Mouse (Mus musculus) embryonic fibroblast, embryonic 13.5 days (primary cell): ENCODE results near the gene Agrn. TPM values are rescaled to one million over a fixed set of nuclear protein-coding genes. Genes with fewer than 3 reads are reported as not detected.

Experiments
- H3K27ac ChIP-seq: 2 replicates; pipeline ENCODE4 v1.5.1; 2012; ENCODE audit warnings: low read length, control low read depth, inconsistent platforms; ENCODE audit not compliant: insufficient read depth
- H3K4me1 ChIP-seq: 2 replicates; pipeline ENCODE4 v1.6.1; 2011; ENCODE audit warnings: low read length; ENCODE audit not compliant: control insufficient read depth, insufficient read depth
- H3K4me3 ChIP-seq: 2 replicates; pipeline ENCODE4 v1.5.1; 2011; ENCODE audit warnings: mild to moderate bottlenecking, control low read depth, low read length; ENCODE audit not compliant: insufficient read depth
- CTCF ChIP-seq: IDR thresholded peaks from 2 replicates; pipeline ENCODE4 v1.5.1; 2011; ENCODE audit warnings: mild to moderate bottlenecking, control low read depth, low read length, moderate library complexity, borderline replicate concordance; ENCODE audit not compliant: insufficient read depth
- POLR2A ChIP-seq: IDR thresholded peaks from 2 replicates; pipeline ENCODE4 v1.6.1; 2011; ENCODE audit warnings: low read depth, mild to moderate bottlenecking, control low read depth, low read length, moderate library complexity
- polyA plus RNA-seq: library from polyadenylated mRNA; stranded (reverse); fragments of >200 nt; gene quantifications from 2 replicates; pipeline ENCODE4 v1.2.4, GENCODE M21; 2011; ENCODE audit warnings: low read depth; ENCODE audit not compliant: missing spikeins, insufficient read length

Gene Agrn
- polyA plus RNA-seq, 1 experiment: 102 TPM

DNA sequence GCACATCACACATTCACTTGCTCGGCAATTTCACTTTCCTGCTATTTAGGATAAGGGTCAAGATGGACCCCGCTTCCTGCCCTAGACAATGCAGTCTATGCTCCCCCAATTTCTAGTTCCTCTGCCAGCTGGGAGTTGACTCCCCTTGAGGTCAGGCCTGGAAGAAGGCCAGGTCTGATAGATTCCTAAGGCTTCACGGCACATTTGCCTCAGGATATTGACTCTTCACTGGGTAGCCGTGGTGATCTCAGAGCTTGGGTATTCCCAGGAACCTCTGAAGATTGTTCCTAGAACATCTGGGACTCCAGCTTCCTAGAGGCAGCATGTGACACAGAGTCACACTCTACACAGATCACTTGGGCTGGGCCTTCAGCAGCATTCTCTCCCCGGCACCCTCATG lies 68.5 kb downstream of the Agrn start:
- no peak for TF ChIP-seq POLR2A
- TF ChIP-seq CTCF: no peak
- no peak overlapping the region for H3K4me3 ChIP-seq
- H3K4me1 ChIP-seq: peaks cover 3% of the 10 kb centered on the region; the same call in 1 of the 2 replicates
- H3K27ac ChIP-seq: no peak overlapping the region

DNA sequence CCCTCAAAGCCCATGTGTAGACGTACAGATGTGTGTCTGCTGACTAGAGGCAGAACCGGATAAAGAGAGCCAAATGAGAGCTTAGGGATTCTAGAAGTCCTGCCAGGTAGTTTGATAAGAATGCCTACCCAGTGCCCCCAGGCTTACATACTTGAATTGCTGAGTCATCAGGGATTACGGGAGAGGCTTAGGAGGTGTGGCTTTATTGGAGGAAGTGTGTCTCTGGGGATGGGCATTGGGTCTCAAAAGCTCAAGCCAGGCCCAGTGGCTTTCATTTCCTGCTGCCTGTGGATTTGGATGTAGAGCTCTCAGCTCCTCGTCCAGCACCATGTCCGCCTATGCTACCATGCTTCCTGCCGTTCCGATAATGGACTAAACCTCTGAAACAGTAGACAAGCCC lies 70.4 kb downstream of the Agrn start:
- H3K27ac ChIP-seq: no peak overlapping the region
- no peak overlapping the region for H3K4me3 ChIP-seq
- H3K4me1 ChIP-seq: peaks cover 3% of the 10 kb centered on the region; the same call in 1 of the 2 replicates
- TF ChIP-seq POLR2A (no peak), CTCF (no peak)

DNA sequence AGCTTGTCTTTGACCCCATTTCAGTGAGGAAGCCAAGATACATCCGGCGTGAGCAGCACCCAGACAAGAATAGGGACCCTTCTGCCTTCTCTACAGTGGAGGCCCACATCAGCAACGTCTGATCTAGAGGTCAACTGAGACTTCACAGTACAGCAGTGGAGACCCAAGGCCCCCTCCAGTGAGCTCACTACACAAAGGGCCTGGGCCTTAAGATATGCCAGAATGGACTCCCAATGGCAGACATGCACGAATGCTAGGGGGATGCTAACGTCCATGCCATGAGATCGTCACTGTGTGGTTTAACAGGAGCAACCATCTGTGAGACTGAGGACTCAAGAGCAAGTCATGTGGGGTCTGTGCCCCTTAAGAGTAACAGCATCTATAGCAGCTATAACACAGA lies 71.9 kb downstream of the Agrn start:
- no peak for TF ChIP-seq POLR2A
- no peak for TF ChIP-seq CTCF
- no peak overlapping the region for H3K27ac ChIP-seq
- peaks cover 3% of the 10 kb centered on the region; the same call in 1 of the 2 replicates for H3K4me1 ChIP-seq
- H3K4me3 ChIP-seq: no peak overlapping the region

DNA sequence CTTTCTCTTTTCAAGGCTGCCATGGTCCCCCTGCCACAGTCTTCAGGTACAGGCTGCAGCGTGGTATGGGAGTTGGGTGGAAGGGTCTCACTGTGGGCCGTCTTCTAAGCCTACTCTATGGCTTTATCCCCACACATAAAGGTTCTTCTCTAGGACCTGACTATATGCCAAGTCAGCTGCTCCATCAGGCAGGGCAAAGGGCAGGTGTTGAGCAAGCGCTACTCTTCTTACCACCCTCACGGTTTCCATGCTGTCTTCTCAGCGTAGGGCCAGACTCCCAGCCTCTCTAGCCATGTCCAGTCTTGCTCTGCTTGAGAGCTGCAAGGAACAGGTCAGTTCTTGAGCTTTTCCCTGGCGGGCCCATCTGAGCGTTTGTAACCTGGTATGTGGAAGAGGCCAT lies 73.2 kb downstream of the Agrn start:
- Histone ChIP-seq H3K4me1 (peaks cover 3% of the 10 kb centered on the region; the same call in 1 of the 2 replicates), H3K27ac (no peak overlapping the region), H3K4me3 (no peak overlapping the region)
- TF ChIP-seq CTCF: no peak
- no peak for TF ChIP-seq POLR2A

Other genes with a start within 250 kb of the Agrn start
- 25.2 and 31.0 TPM in 2 replicates for gene C1qtnf12, start 235.2 kb downstream of the Agrn start, polyA plus RNA-seq
- 5.3 and 5.4 TPM in 2 replicates for gene B3galt6, start 204.8 kb downstream of the Agrn start, polyA plus RNA-seq
- 172 and 187 TPM in 2 replicates for gene Sdf4, start 204.6 kb downstream of the Agrn start, polyA plus RNA-seq
- 1.8 and 2.8 TPM in 2 replicates for gene Tnfrsf4, start 183.6 kb downstream of the Agrn start, polyA plus RNA-seq
- 1.4 TPM in 1 of 2 replicates, not detected in the other for gene Tnfrsf18, start 171.3 kb downstream of the Agrn start, polyA plus RNA-seq
- gene Ttll10, start 138.1 kb downstream of the Agrn start, polyA plus RNA-seq: not detected in 2 replicates
- gene 9430015G10Rik, start 87.5 kb downstream of the Agrn start, polyA plus RNA-seq: 15.0 and 22.1 TPM in 2 replicates
- not detected in 2 replicates for gene Rnf223, start 67.0 kb downstream of the Agrn start, polyA plus RNA-seq
- gene Isg15, start 3.3 kb upstream of the Agrn start, polyA plus RNA-seq: 71.0 and 85.7 TPM in 2 replicates
- gene AW011738, start 5.8 kb upstream of the Agrn start, polyA plus RNA-seq: 2.9 and 3.6 TPM in 2 replicates
- gene Perm1, start 18.4 kb upstream of the Agrn start, polyA plus RNA-seq: 0.12 TPM in 1 of 2 replicates, not detected in the other
- gene Plekhn1, start 37.4 kb upstream of the Agrn start, polyA plus RNA-seq: 20.4 and 20.5 TPM in 2 replicates
- 64.6 and 66.1 TPM in 2 replicates for gene Noc2l, start 38.5 kb upstream of the Agrn start, polyA plus RNA-seq
- gene Samd11, start 58.2 kb upstream of the Agrn start, polyA plus RNA-seq: not detected in 2 replicates
- not detected in 2 replicates for gene Vmn2r-ps159, start 133.6 kb upstream of the Agrn start, polyA plus RNA-seq